Mouse (Mus musculus) liver, embryonic 15.5 days (tissue): ENCODE results near the gene Myod1. TPM values are rescaled to one million over a fixed set of nuclear protein-coding genes. Genes with fewer than 3 reads are reported as not detected.

Experiments used
- ATAC-seq: fragments of 200-750 bp; cut with Nextera tagmentation; 2 replicates; pipeline ENCODE4 v1.8.0; 2017; ENCODE audit warnings: moderate number of reproducible peaks, mild to moderate bottlenecking, moderate library complexity; ENCODE audit not compliant: insufficient read depth
- H3K27ac ChIP-seq: fragments of 300-500 bp; sonication (generic); replicated peaks from 2 replicates; pipeline ENCODE4 v1.5.1; 2015; ENCODE audit warnings: mild to moderate bottlenecking, inconsistent platforms
- H3K27me3 ChIP-seq: fragments of 300-500 bp; sonication (generic); 2 replicates; pipeline ENCODE4 v1.6.1; 2015; ENCODE audit warnings: mild to moderate bottlenecking, inconsistent platforms
- H3K36me3 ChIP-seq: fragments of 300-500 bp; sonication (generic); replicated peaks from 2 replicates; pipeline ENCODE4 v1.6.1; 2015; ENCODE audit warnings: moderate library complexity, mild to moderate bottlenecking, inconsistent platforms
- H3K4me1 ChIP-seq: fragments of 300-500 bp; sonication (generic); replicated peaks from 2 replicates; pipeline ENCODE4 v1.6.1; 2015; ENCODE audit warnings: inconsistent platforms
- H3K4me2 ChIP-seq: fragments of 300-500 bp; sonication (generic); 2 replicates; pipeline ENCODE4 v1.6.1; 2015; ENCODE audit warnings: moderate library complexity, mild to moderate bottlenecking, inconsistent platforms
- H3K4me3 ChIP-seq: fragments of 300-500 bp; sonication (generic); replicated peaks from 2 replicates; pipeline ENCODE4 v1.5.1; 2015; ENCODE audit warnings: mild to moderate bottlenecking, inconsistent platforms
- H3K9ac ChIP-seq: fragments of 300-500 bp; sonication (generic); 2 replicates; pipeline ENCODE4 v1.6.1; 2015; ENCODE audit warnings: moderate library complexity, mild to moderate bottlenecking, inconsistent platforms
- H3K9me3 ChIP-seq: fragments of 300-500 bp; sonication (generic); replicated peaks from 2 replicates; pipeline ENCODE4 v1.6.1; 2016; ENCODE audit warnings: inconsistent platforms
- WGBS: fragments of 180-500 bp; shearing (Covaris S2); methylation state at CpG from one replicate; pipeline ENCODE4 v1.1.7; 2015; ENCODE audit warnings: mixed read lengths; ENCODE audit not compliant: insufficient replicate concordance; 5-methylcytosine and 5-hydroxymethylcytosine counted together
- polyA plus RNA-seq: library from polyadenylated mRNA; unstranded; fragments of >200 nt; fragmentation: Nextera tagmentation; extraction: Ambion mirVana; gene quantifications from 2 replicates; pipeline ENCODE4 v1.2.1, GENCODE M21; 2015

The Myod1 gene
- polyA plus RNA-seq: 0.64 and 1.2 TPM in 2 replicates

- Histone ChIP-seq H3K36me3 (no peaks in the 10 kb centered on the region), H3K4me1 (no peaks in the 10 kb centered on the region), H3K27ac (no peak within 1 kb of the TSS), H3K9me3 (no peaks in the 10 kb centered on the region), H3K9ac (no peak within 1 kb of the TSS), H3K27me3 (peaks cover 59% of the 10 kb centered on the region), H3K4me2 (no peak within 1 kb of the TSS), H3K4me3 (no peak within 1 kb of the TSS)
- WGBS: 6% methylated on average over 44 of the region's 44 CpGs
- no peak for ATAC-seq
These were observed at the start of gene Myod1 for GRCm38 (mm10) chr7:46376172-46377007. TSS of gene Myod1 (plus strand) at chr7:46376474.

GRCm38 (mm10) chr7:46327896-46328295 is 48.4 kb upstream of the Myod1 start:
- no peak overlapping the region for H3K27ac ChIP-seq
- no peak for ATAC-seq
- no peaks in the 10 kb centered on the region for H3K27me3 ChIP-seq
- no peak overlapping the region for H3K4me3 ChIP-seq
- no peak overlapping the region for H3K9ac ChIP-seq
- no peak overlapping the region for H3K4me2 ChIP-seq
- WGBS: 47% methylated on average over 4 of the region's 4 CpGs
- no peaks in the 10 kb centered on the region for H3K9me3 ChIP-seq
- no peaks in the 10 kb centered on the region for H3K36me3 ChIP-seq
- H3K4me1 ChIP-seq: no peaks in the 10 kb centered on the region

- Histone ChIP-seq H3K36me3 (no peaks in the 10 kb centered on the region), H3K4me1 (no peaks in the 10 kb centered on the region), H3K27ac (no peak overlapping the region), H3K4me3 (no peak overlapping the region), H3K27me3 (no peaks in the 10 kb centered on the region), H3K4me2 (no peak overlapping the region), H3K9me3 (no peaks in the 10 kb centered on the region), H3K9ac (no peak overlapping the region)
- 76% methylated on average over 9 of the region's 9 CpGs for WGBS
- no peak for ATAC-seq
These were observed 38.9 kb upstream of the Myod1 start for GRCm38 (mm10) chr7:46337397-46337796.

GRCm38 (mm10) chr7:46339818-46340217 is 36.5 kb upstream of the Myod1 start:
- H3K27ac ChIP-seq: no peak overlapping the region
- H3K9me3 ChIP-seq: no peaks in the 10 kb centered on the region
- no peaks in the 10 kb centered on the region for H3K4me1 ChIP-seq
- 45% methylated on average over 3 of the region's 3 CpGs for WGBS
- H3K36me3 ChIP-seq: no peaks in the 10 kb centered on the region
- H3K4me3 ChIP-seq: no peak overlapping the region
- no peak overlapping the region for H3K4me2 ChIP-seq
- ATAC-seq: no peak
- no peaks in the 10 kb centered on the region for H3K27me3 ChIP-seq
- no peak overlapping the region for H3K9ac ChIP-seq

GRCm38 (mm10) chr7:46340295-46340694 is 36.0 kb upstream of the Myod1 start:
- H3K27ac ChIP-seq: no peak overlapping the region
- no peak overlapping the region for H3K4me2 ChIP-seq
- no peak for ATAC-seq
- H3K9me3 ChIP-seq: no peaks in the 10 kb centered on the region
- no peaks in the 10 kb centered on the region for H3K27me3 ChIP-seq
- no peaks in the 10 kb centered on the region for H3K36me3 ChIP-seq
- H3K9ac ChIP-seq: no peak overlapping the region
- H3K4me1 ChIP-seq: no peaks in the 10 kb centered on the region
- WGBS: 62% methylated on average over 5 of the region's 5 CpGs
- no peak overlapping the region for H3K4me3 ChIP-seq

- Histone ChIP-seq H3K36me3 (no peaks in the 10 kb centered on the region), H3K4me1 (no peaks in the 10 kb centered on the region), H3K27me3 (no peaks in the 10 kb centered on the region), H3K4me3 (no peak overlapping the region), H3K9ac (no peak overlapping the region), H3K4me2 (no peak overlapping the region), H3K27ac (no peak overlapping the region), H3K9me3 (no peaks in the 10 kb centered on the region)
- ATAC-seq: no peak
- 54% methylated on average over 9 of the region's 9 CpGs for WGBS
These were observed 34.8 kb upstream of the Myod1 start for GRCm38 (mm10) chr7:46341471-46341870.

GRCm38 (mm10) chr7:46347692-46348091 is 28.6 kb upstream of the Myod1 start:
- no peaks in the 10 kb centered on the region for H3K36me3 ChIP-seq
- no peaks in the 10 kb centered on the region for H3K9me3 ChIP-seq
- H3K27ac ChIP-seq: no peak overlapping the region
- H3K4me2 ChIP-seq: no peak overlapping the region
- ATAC-seq: no peak
- H3K27me3 ChIP-seq: peaks cover 30% of the 10 kb centered on the region
- H3K9ac ChIP-seq: no peak overlapping the region
- 46% methylated on average over 4 of the region's 4 CpGs for WGBS
- no peaks in the 10 kb centered on the region for H3K4me1 ChIP-seq
- H3K4me3 ChIP-seq: no peak overlapping the region

- H3K27me3 ChIP-seq: peaks cover 30% of the 10 kb centered on the region
- no peak for ATAC-seq
- WGBS: 8% methylated on average over 36 of the region's 36 CpGs
These were observed 27.5 kb upstream of the Myod1 start for GRCm38 (mm10) chr7:46348813-46349212.

GRCm38 (mm10) chr7:46350119-46350702 is 26.1 kb upstream of the Myod1 start:
- Histone ChIP-seq H3K4me3 (no peak overlapping the region), H3K9ac (no peak overlapping the region), H3K27me3 (peaks cover 30% of the 10 kb centered on the region), H3K4me2 (no peak overlapping the region), H3K4me1 (no peaks in the 10 kb centered on the region), H3K27ac (no peak overlapping the region), H3K36me3 (no peaks in the 10 kb centered on the region), H3K9me3 (no peaks in the 10 kb centered on the region)
- 36% methylated on average over 9 of the region's 9 CpGs for WGBS
- ATAC-seq: no peak

More at GRCm38 (mm10) chr7:46348813-46349212, 27.5 kb upstream of the Myod1 start:
- Histone ChIP-seq H3K27ac (no peak overlapping the region), H3K9me3 (no peaks in the 10 kb centered on the region), H3K9ac (no peak overlapping the region), H3K4me3 (no peak overlapping the region), H3K4me1 (no peaks in the 10 kb centered on the region), H3K36me3 (no peaks in the 10 kb centered on the region), H3K4me2 (no peak overlapping the region)

GRCm38 (mm10) chr7:46352748-46353147 is 23.5 kb upstream of the Myod1 start:
- H3K4me2 ChIP-seq: no peak overlapping the region
- no peaks in the 10 kb centered on the region for H3K4me1 ChIP-seq
- H3K27ac ChIP-seq: no peak overlapping the region
- H3K9ac ChIP-seq: no peak overlapping the region
- WGBS: 50% methylated on average over 2 of the region's 2 CpGs
- H3K27me3 ChIP-seq: peaks cover 27% of the 10 kb centered on the region
- H3K36me3 ChIP-seq: no peaks in the 10 kb centered on the region
- ATAC-seq: no peak
- no peaks in the 10 kb centered on the region for H3K9me3 ChIP-seq
- H3K4me3 ChIP-seq: no peak overlapping the region

GRCm38 (mm10) chr7:46353216-46353615 is 23.1 kb upstream of the Myod1 start:
- WGBS: 43% methylated on average over 8 of the region's 8 CpGs
- H3K27ac ChIP-seq: no peak overlapping the region
- no peak overlapping the region for H3K9ac ChIP-seq
- ATAC-seq: no peak
- no peak overlapping the region for H3K4me2 ChIP-seq
- H3K36me3 ChIP-seq: no peaks in the 10 kb centered on the region
- H3K4me3 ChIP-seq: no peak overlapping the region
- no peaks in the 10 kb centered on the region for H3K9me3 ChIP-seq
- H3K27me3 ChIP-seq: peaks cover 22% of the 10 kb centered on the region
- no peaks in the 10 kb centered on the region for H3K4me1 ChIP-seq
